Mouse (Mus musculus): ENCODE measurements around the gene Alg3.

Gene Alg3

DNA sequence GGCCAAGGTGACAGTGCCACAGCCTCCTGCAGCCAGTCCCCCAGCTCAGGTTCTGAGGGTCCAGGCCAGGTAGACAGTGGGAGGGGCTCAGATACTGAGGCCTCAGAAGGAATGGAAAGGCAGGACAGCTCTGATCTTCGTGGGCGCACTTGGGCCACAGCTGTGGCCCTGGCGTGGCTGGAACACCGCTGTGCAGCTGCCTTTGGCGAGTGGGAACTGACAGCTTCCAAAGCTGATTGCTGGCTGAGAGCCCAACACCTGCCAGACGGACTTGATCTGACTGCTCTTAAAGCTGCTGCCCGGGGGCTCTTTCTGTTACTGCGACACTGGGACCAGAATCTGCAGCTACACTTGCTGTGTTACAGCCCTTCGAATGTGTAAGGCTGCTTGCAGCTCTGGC is 6.8 kb downstream of the Alg3 start:
- DNase-seq (ENCODE audit: low spot score in 2 of 2), result no peak

DNA sequence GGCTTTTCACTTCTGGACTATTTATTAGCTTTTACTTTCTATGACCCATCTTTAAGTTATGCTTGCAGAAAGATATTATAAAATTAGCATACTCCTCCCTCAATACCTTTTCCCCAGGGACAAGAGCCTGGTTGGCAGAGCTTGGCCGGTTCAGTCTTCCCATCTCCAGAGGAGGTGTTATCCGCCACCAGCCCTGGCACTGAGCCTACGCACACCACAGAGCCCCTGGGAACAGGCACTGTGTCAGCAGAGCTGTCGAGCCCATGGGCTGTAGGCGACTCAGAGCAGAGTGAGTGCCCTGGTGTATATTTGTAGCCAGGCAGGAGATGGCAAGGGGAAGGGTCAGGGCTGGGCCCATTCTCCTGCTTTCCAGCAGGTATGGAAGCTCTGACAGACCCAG is 11.0 kb downstream of the Alg3 start:
- no peak for DNase-seq (ENCODE audit: low spot score in 2 of 2)

DNA sequence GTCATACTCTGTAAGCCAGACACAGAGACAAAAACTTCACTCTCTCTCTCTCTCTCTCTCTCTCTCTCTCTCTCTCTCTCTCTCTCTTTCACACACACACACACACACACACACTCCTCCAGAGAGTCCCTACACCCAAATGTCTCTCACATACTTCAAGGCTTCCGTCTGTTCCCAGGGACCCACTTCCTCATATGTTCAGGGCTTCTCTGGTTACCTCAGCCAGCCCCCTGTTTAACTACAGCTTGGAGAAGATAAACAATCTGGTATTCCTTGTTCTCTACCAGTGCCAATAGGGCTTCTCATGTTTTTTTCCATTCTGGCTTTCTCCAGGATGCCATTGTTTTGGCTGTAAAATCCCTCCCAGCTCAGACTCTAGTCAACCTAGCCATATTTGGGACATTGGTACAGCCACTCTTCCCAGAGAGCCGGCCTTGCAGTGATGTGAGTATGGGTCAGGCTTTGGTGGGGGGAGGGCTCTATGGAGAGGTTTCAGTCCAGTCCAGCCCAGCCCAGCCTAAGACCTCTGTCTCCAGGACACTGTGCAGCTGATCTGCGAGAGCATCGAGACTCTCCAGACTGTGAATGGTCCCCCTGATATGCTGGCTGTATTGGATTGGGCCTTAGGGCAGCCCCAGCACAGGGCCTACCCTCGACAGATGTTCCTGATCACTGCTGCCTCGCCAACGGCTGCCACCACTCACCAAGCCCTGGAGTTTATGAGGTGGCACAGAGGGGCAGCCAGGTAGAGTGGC is 14.7 kb downstream of the Alg3 start:
- DNase-seq (ENCODE audit: low spot score in 2 of 2), result no peak

DNA sequence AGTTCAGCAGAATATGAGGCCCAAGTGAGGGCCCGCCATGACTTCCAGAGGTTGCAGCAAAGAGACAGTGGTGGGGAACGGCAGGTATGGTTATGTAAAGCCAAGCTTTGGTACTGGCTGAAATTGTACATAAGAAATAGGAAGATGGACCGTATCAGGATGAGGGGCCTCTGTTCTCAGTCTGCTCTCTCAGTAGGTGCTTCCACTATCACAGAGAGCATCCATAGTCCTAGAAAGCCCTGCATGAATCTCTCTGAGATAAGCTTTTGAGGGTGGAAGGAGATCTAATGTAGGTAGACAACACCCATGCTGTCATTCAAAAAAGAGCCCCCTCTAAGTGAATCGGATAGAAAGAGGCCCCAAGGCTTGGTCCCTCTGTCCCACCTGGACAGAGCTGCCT is 15.8 kb downstream of the Alg3 start:
- no peak for DNase-seq (ENCODE audit: low spot score in 2 of 2)

DNA sequence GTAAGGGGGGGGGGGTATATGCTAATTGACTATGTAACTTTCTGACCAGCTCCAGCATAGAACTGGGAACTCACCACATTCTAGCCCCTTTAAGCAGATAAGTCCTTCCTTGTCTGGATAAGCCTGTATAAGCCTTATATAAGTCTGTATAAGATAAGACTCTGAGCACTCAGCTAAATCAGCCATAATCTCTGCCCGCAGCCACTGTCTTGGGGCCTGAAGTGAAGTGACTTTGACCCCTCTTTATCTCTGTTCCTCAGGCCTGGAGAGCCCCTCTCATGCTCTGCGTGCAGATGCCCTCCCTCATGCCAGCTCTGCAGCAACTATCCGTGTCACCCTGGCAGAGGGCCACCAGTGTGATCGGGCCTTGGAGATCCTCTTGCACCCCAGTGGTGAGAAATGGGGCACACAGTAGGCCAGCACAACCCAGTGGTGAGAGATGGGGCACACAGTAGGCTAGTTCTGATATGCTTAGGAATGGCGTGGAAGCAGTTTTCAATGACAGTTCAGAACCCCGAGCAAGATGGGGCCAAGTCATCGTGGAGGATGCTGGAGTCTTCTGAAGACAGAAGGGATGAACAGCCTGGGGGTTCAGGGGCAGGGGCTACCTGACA is 16.4 kb downstream of the Alg3 start:
- no peak for DNase-seq (ENCODE audit: low spot score in 2 of 2)

DNA sequence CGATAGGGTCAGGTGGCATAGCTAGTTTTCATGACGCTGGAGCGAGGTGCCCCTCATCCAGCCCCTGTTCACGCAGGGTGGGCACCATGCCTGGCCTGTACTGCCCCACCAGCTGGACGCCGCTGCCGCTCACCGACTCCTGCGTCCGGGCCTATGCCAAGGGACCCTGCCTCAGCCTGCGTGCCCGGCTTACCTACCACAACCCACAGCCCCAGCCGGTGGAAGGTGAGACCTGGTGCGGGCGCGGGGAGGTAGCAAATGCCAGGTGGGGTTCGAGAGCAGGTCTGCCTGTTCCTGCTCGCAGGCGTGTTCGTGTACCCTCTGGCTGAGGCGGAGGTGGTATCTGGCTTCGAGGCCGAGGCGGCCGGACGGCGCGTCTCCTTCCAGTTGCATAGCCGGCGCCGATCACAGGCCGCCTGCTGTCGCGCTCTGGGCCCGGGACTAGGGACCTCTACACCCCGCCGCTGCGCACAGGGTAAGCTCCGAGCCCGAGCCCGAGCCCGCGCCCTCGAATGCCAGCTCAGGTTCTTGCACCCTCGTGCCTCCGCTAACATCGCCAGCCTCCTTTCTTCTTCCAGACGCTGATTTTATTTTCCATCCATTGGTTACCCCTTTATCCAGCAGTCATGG is 20.3 kb downstream of the Alg3 start:
- no peak for DNase-seq (ENCODE audit: low spot score in 2 of 2)

DNA sequence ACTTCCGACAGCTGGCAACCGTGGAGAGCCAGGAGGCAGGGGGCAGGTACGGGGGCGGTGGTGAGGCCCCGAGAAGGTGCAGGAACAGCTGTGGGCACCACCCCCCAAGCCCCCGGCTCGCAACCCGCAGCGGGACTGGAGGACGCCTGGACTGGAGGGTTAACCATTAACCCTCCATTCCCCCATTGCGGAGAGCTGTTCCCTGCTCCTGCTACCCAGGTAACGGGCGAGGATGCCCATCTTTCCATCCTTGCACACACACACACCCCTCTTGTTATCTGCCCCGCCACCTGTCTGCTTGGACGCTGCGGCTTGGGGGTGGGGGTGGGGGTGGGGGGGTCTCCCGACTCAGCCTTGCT is 20.9 kb downstream of the Alg3 start:
- no peak for DNase-seq (ENCODE audit: low spot score in 2 of 2)

DNA sequence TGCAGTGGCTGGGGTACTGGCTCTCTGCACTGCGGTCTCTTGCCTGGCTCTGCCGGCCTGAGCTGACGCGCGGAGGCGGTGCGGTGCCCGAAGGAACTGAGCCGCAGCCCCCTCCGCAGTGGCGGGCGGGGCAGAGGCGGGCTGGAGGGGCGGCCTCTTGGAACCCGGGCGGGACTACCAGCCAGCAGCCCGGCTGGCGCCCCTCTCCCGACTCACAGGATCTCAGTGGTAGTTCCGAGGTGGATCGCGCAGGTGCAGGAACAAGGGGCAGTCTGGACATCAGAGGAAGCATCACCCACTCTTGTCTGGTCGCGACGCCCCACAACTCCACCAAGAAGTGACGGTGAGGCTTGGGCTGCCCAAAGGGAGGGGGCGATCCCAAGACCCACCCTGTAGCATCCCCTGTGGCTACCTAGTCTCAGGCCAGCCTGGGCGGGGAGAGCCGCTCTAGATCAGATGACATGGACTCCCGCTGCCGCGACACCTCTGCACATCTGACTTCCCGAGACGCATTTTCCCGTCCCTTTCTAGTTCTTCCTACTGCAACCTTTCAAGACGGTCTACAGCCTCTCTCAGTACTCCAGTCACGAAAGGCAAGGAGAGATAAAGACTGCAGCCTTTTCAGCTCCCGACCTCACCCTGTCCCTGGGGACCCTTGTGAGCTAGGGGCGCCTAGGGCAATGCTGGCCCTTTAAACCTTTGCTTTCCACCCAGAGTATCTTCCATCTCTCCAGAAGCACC is 21.4 kb downstream of the Alg3 start:
- DNase-seq (ENCODE audit: low spot score in 2 of 2), result no peak

DNA sequence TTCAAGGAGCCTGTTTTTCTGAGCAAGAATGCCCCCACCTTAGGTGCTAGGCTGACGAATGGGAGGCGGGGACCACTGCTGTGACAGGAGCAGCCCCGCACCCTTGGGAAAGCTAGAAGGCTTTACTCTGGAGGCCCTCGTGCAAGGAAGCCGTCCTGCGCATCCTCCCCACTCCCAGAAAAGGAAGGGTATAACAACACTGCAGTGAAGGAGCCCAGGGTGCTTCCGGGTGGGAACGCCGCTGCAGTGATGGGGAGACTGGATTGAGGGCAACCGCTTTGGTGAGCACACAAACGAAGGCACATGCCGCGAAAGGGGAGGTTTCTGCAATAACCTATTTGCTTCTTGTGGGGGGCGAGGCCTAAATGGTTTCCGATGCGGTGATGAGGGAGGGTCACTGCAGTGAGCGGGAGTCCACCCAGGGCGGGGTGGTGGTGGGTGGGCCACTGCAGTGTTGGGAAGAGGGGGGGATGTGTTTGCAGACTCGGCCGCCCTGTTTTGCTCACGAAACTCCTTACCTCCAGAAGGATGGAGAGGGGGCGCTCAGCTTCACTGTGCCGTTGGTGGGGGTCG is 22.1 kb downstream of the Alg3 start, which contains the start of gene Vwa5b2:
TSS of gene Vwa5b2 (plus strand) at position 106 of the 573 bp plus-strand sequence.
- no peak for DNase-seq (ENCODE audit: low spot score in 2 of 2)

DNA sequence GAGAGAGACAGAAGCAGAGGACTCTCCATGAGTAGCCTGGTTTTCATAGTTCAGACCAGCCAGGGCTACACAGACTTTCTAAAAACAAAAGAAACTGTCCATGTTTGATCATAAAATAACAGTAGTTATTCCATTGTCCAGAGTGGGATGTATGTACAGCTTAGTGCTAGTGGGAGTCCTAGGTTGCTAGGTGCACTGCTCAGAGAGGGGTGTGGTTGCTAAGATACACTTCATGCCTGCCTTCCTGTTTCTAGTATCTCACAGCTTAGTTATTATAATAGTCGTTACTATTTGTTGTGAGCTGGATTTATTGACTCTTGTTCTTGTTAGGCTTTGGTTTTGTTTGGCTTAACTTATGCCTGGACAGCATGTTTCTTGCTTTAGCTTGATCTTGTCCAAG is 46.5 kb downstream of the Alg3 start:
- no peak for DNase-seq (ENCODE audit: low spot score in 2 of 2)

DNA sequence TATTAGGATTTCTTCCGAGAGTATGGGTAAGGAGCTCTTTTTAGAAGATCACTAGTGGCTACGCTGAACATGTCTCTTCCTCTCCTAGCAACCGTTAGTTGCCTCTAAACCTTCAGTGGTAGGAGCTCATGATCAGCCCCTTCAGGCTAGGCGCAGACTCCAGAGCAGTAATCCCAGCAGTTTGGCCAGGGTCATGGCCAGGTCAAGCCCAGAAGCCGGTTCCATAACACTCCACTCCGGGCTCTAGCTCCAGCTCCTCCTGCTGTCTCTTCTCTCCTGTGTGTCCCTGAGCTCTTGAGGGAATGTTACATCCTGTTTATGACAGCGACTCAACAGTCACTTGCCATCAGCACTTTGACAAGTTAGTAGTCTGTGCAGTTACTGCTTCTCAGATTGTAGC is 54.2 kb downstream of the Alg3 start:
- DNase-seq (ENCODE audit: low spot score in 2 of 2), result no peak

Data from spleen, postnatal 36 days (tissue).